ENCODE assay signal across 17 mouse cellular contexts in the genomic region with DNA sequence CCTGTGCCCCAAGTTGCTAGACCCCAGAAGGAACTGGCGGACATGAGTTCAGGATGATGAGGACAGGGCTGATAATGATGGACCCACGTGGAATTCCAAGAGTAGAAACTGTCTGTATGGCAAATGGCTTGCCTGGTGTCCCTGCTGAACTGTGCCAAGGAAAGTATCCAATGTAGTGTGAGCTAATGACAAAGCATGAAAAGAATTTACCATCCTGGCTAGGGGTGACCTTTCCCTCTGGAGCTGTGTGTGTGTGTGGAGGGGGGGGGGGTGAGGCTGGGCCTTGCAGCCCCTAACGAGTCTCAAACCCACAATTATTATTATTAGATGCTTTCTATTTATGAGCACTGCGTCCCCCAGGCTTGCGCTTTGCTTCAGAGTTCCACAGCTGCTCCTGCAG.
DNase-seq lines count a peak whose midpoint lies in the region; ATAC-seq lines count a peak whose summit lies in the region.
"Had no signal": no experiment of that assay in that cellular context is flagged by ENCODE, and none has a peak within 500 bp of the region (broad histone marks: within the 10 kb centered on the region; RNA-seq: fewer than 3 reads in every experiment).

No protein-coding gene starts in this region.

- H3K4me1 ChIP-seq in heart, embryonic 16.5 days (ENCODE audit: control insufficient read depth, insufficient read depth, low read length) = peaks cover 15% of the 10 kb centered on the region
- H3K4me1 ChIP-seq in midbrain, embryonic 11.5 days (ENCODE audit: control insufficient read depth, insufficient read depth, low read length) = no peaks in the 10 kb centered on the region
- H3K4me1 ChIP-seq in midbrain, embryonic 14.5 days (ENCODE audit: control insufficient read depth, insufficient read depth, low read length) = no peaks in the 10 kb centered on the region
- H3K4me1 ChIP-seq in embryonic facial prominence, embryonic 10.5 days = peaks cover 20% of the 10 kb centered on the region

- no peak overlapping the region for H3K4me2 ChIP-seq in heart, embryonic 16.5 days (ENCODE audit: low read depth, low read length)
- H3K4me2 ChIP-seq in midbrain, embryonic 11.5 days = no peak overlapping the region
- H3K4me2 ChIP-seq in midbrain, embryonic 14.5 days (ENCODE audit: low read length) = no peak overlapping the region
- H3K4me2 ChIP-seq: kidney, embryonic 15.5 days; limb, embryonic 13.5 days; midbrain, embryonic 12.5 days had no signal

- no peaks in the 10 kb centered on the region for H3K27me3 ChIP-seq in heart, embryonic 16.5 days (ENCODE audit: control insufficient read depth, insufficient read depth, low read length)
- H3K27me3 ChIP-seq in midbrain, embryonic 11.5 days (ENCODE audit: control insufficient read depth, insufficient read depth, low read length) = peaks cover 12% of the 10 kb centered on the region
- peaks cover 20% of the 10 kb centered on the region for H3K27me3 ChIP-seq in midbrain, embryonic 14.5 days (ENCODE audit: control insufficient read depth, insufficient read depth, low read length)
- no peaks in the 10 kb centered on the region for H3K27me3 ChIP-seq in embryonic facial prominence, embryonic 10.5 days (replicated peaks; ENCODE audit: low read depth, poor library complexity, severe bottlenecking)
- H3K27me3 ChIP-seq: kidney, embryonic 15.5 days; limb, embryonic 13.5 days had no signal

- peak; percentile 66 for ATAC-seq in heart, embryonic 16.5 days (replicated peaks; ENCODE audit: extremely low read depth, insufficient read depth, low FRiP score)
- ATAC-seq in midbrain, embryonic 11.5 days (ENCODE audit: low FRiP score) = no peak
- ATAC-seq in midbrain, embryonic 14.5 days (ENCODE audit: low FRiP score, low TSS enrichment) = no peak
- ATAC-seq: intestine, postnatal 0 days had no signal

- WGBS in heart, embryonic 16.5 days = 52% methylated on average over 5 of the region's 5 CpGs
- WGBS in midbrain, embryonic 11.5 days = 84% methylated on average over 5 of the region's 5 CpGs
- WGBS in midbrain, embryonic 14.5 days = 83% methylated on average over 5 of the region's 5 CpGs
- WGBS in embryonic facial prominence, embryonic 10.5 days = 81% methylated on average over 5 of the region's 5 CpGs

- 0 out of 2 replicates have a peak overlapping the region, but pooled peaks have one; percentile 32 for H3K9ac ChIP-seq in heart, embryonic 16.5 days (ENCODE audit: low read length)
- no peak overlapping the region for H3K9ac ChIP-seq in midbrain, embryonic 11.5 days (ENCODE audit: low read length)
- H3K9ac ChIP-seq in midbrain, embryonic 14.5 days (replicated peaks; ENCODE audit: low read length) = no peak overlapping the region
- H3K9ac ChIP-seq: kidney, embryonic 15.5 days; limb, embryonic 13.5 days; midbrain, embryonic 12.5 days had no signal

- H3K9me3 ChIP-seq in heart, embryonic 16.5 days (replicated peaks; ENCODE audit: control insufficient read depth, low read length) = no peaks in the 10 kb centered on the region
- no peaks in the 10 kb centered on the region for H3K9me3 ChIP-seq in midbrain, embryonic 11.5 days (ENCODE audit: control insufficient read depth, low read length)
- H3K9me3 ChIP-seq in midbrain, embryonic 14.5 days (ENCODE audit: control insufficient read depth, low read length) = no peaks in the 10 kb centered on the region
- H3K9me3 ChIP-seq in embryonic facial prominence, embryonic 10.5 days = no peaks in the 10 kb centered on the region
- H3K9me3 ChIP-seq: kidney, embryonic 15.5 days; limb, embryonic 13.5 days; midbrain, embryonic 12.5 days had no signal

- no peak for DNase-seq in heart, adult 18-20 months
- peak; percentile 54 for DNase-seq in midbrain, embryonic 11.5 days (ENCODE audit: low spot score, missing footprints)
- DNase-seq in midbrain, embryonic 14.5 days = no peak
- DNase-seq in embryonic facial prominence, embryonic 10.5 days (ENCODE audit: low spot score) = no peak
- DNase-seq in kidney, postnatal 25 days = no peak
- no peak for DNase-seq in left cerebral cortex, adult 9 months (ENCODE audit: low spot score in 2 of 2)
- DNase-seq: adrenal gland, postnatal 25 days; cerebellum, adult 11 months; cerebellum, postnatal 36 days; gastrocnemius, adult 2 months; heart, postnatal 4 days had no signal

- no peak overlapping the region for H3K27ac ChIP-seq in heart, embryonic 16.5 days (ENCODE audit: low read length)
- H3K27ac ChIP-seq in midbrain, embryonic 11.5 days (ENCODE audit: low read depth, low read length) = no peak overlapping the region
- H3K27ac ChIP-seq in midbrain, embryonic 14.5 days (replicated peaks; ENCODE audit: low read depth, low read length) = no peak overlapping the region
- 0 out of 2 replicates have a peak overlapping the region, but pooled peaks have one; percentile 35 for H3K27ac ChIP-seq in embryonic facial prominence, embryonic 10.5 days (replicated peaks)
- H3K27ac ChIP-seq: gastrocnemius, adult 2 months; hindbrain, postnatal 0 days; kidney, embryonic 15.5 days; limb, embryonic 13.5 days; midbrain, embryonic 12.5 days had no signal

- H3K4me3 ChIP-seq in heart, embryonic 16.5 days (ENCODE audit: low read length) = no peak overlapping the region
- no peak overlapping the region for H3K4me3 ChIP-seq in midbrain, embryonic 11.5 days (ENCODE audit: low read depth, low read length)
- H3K4me3 ChIP-seq in midbrain, embryonic 14.5 days (replicated peaks; ENCODE audit: low read depth, low read length) = no peak overlapping the region
- H3K4me3 ChIP-seq in embryonic facial prominence, embryonic 10.5 days = no peak overlapping the region
- H3K4me3 ChIP-seq: gastrocnemius, adult 2 months; kidney, embryonic 15.5 days; limb, embryonic 13.5 days; midbrain, embryonic 12.5 days had no signal

- H3K36me3 ChIP-seq in heart, embryonic 16.5 days (ENCODE audit: control insufficient read depth, insufficient read depth) = no peaks in the 10 kb centered on the region
- H3K36me3 ChIP-seq in midbrain, embryonic 11.5 days (ENCODE audit: control insufficient read depth, insufficient read depth, low read length) = no peaks in the 10 kb centered on the region
- no peaks in the 10 kb centered on the region for H3K36me3 ChIP-seq in midbrain, embryonic 14.5 days (ENCODE audit: control insufficient read depth, insufficient read depth, low read length)
- peaks cover 5% of the 10 kb centered on the region for H3K36me3 ChIP-seq in embryonic facial prominence, embryonic 10.5 days (replicated peaks)
- H3K36me3 ChIP-seq: kidney, embryonic 15.5 days; midbrain, embryonic 12.5 days had no signal
